Comparison of ENCODE assay signal across 8 mouse cellular contexts in genomic region chr6:86806455-86807086, GRCm38 (mm10). TPM values are rescaled to one million over a fixed set of nuclear protein-coding genes. Genes with fewer than 3 reads are reported as not detected.
DNase-seq lines count a peak whose midpoint lies in the region; ATAC-seq lines count a peak whose summit lies in the region.

No protein-coding gene starts in this region.

- 3% methylated on average over 5 of the region's 5 CpGs for WGBS in hindbrain, embryonic 15.5 days

- ATAC-seq in cerebellum, adult (ENCODE audit: insufficient number of reproducible peaks, low FRiP score, low TSS enrichment) = peak; percentile 76; the same call in 1 of the 2 replicates
- ATAC-seq in hindbrain, embryonic 15.5 days (ENCODE audit: low FRiP score, low read depth) = peak; percentile 44; the same call in 1 of the 2 replicates

- no peak overlapping the region for H3K27ac ChIP-seq in hindbrain, embryonic 15.5 days (replicated peaks)

- peaks cover 11% of the 10 kb centered on the region for H3K4me1 ChIP-seq in hindbrain, embryonic 15.5 days (replicated peaks)

- no peaks in the 10 kb centered on the region for H3K36me3 ChIP-seq in hindbrain, embryonic 15.5 days

- H3K4me2 ChIP-seq in hindbrain, embryonic 15.5 days = 0 out of 2 replicates have a peak overlapping the region, but pooled peaks have one; percentile 6

- DNase-seq in MN1 (ENCODE audit: low spot score) = peak; percentile 72
- DNase-seq in frontal cortex, adult 2 months (ENCODE audit: extremely low spot score in 1 of 2, low spot score in 1 of 2) = peak; percentile 59 to 91
- DNase-seq in layer of hippocampus, postnatal 14 days (ENCODE audit: low spot score in 2 of 2) = peak; percentile 79 to 81
- peak; percentile 81 for DNase-seq in lung, postnatal 36 days
- DNase-seq in right cerebral cortex, postnatal 14 days = peak; percentile 68
- peak; percentile 66 to 67 for DNase-seq in urinary bladder, postnatal 36 days (ENCODE audit: low spot score in 2 of 2)

- H3K4me3 ChIP-seq in hindbrain, embryonic 15.5 days = no peak overlapping the region

- H3K27me3 ChIP-seq in hindbrain, embryonic 15.5 days = no peaks in the 10 kb centered on the region

- no peak overlapping the region for H3K9ac ChIP-seq in hindbrain, embryonic 15.5 days

- H3K9me3 ChIP-seq in hindbrain, embryonic 15.5 days = no peaks in the 10 kb centered on the region

RNA-seq across cellular contexts. Expression of gene Anxa4, which starts 13.2 kb away (rescaled TPM):
- polyA plus RNA-seq in frontal cortex, adult 2 months (2012; rRNA removed) = 4.1 and 5.5 TPM in 2 replicates
- 4.6 and 7.4 TPM in 2 replicates for polyA plus RNA-seq in hindbrain, embryonic 15.5 days (2015; fragmentation: Nextera tagmentation; extraction: Ambion mirVana)
- total RNA-seq in layer of hippocampus, postnatal 14 days (2021) = 1 to 10 TPM; 2.8 to 5.8 TPM

RNA-seq across cellular contexts. Expression of gene Aak1, which starts 42.7 kb away (rescaled TPM):
- 115 and 139 TPM in 2 replicates for polyA plus RNA-seq in frontal cortex, adult 2 months (2012; rRNA removed)
- polyA plus RNA-seq in hindbrain, embryonic 15.5 days (2015; fragmentation: Nextera tagmentation; extraction: Ambion mirVana) = 43.7 and 45.1 TPM in 2 replicates
- total RNA-seq in layer of hippocampus, postnatal 14 days (2021) = 100 to 1,000 TPM; 404 to 410 TPM
